Comparison of ENCODE assay signal across 10 mouse cellular contexts in the genomic region with DNA sequence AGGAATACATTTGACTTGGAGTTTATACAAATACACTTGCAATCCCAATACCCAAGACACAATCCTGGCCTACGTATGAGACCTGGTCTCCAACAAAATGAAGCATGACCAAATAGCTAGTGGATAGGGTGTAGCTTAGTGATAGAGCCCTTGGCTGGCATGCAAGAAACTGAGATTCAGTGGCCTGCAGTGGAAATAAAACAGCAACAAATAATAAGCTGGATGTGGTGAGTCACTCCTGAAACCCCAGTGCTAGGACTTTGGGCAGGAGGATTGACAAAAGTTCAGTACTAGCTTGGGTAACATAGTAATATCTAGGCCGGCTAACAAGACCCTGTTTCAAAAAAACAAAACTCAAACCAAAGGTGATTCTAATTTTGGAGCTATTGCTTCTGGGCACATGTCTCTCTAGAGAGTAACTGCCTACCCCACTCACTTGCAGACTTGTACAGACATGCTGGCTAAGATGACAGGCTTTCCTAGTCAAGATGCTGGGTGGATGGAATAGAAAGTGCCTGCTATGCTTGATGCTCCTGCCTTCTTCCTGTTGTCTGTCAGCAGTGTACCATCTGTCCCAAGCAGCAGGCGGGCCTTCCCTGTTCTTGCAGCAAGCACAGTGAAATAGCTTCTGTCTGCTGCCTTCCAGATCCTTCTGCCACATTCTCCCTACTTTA. TPM values are rescaled to one million over a fixed set of nuclear protein-coding genes. Genes with fewer than 3 reads are reported as not detected.
DNase-seq lines count a peak whose midpoint lies in the region; ATAC-seq lines count a peak whose summit lies in the region.
"Had no signal": no experiment of that assay in that cellular context is flagged by ENCODE, and none has a peak within 500 bp of the region (broad histone marks: within the 10 kb centered on the region; RNA-seq: fewer than 3 reads in every experiment).

No protein-coding gene starts in this region.

- H3K27ac ChIP-seq in hindbrain, embryonic 10.5 days = no peak overlapping the region
- H3K27ac ChIP-seq in hindbrain, embryonic 11.5 days (ENCODE audit: low read depth, low read length) = no peak overlapping the region
- no peak overlapping the region; the same call in 1 of the 2 replicates for H3K27ac ChIP-seq in embryonic facial prominence, embryonic 14.5 days (replicated peaks; ENCODE audit: low read depth, low read length)
- H3K27ac ChIP-seq: stomach, embryonic 15.5 days had no signal

- H3K9ac ChIP-seq in hindbrain, embryonic 11.5 days (ENCODE audit: low read depth, low read length) = no peak overlapping the region
- H3K9ac ChIP-seq in embryonic facial prominence, embryonic 14.5 days (ENCODE audit: low read depth, low read length) = no peak overlapping the region
- H3K9ac ChIP-seq: lung, embryonic 14.5 days; stomach, embryonic 15.5 days had no signal

- 80% methylated on average over 3 of the region's 3 CpGs for WGBS in hindbrain, embryonic 10.5 days
- 83% methylated on average over 3 of the region's 3 CpGs for WGBS in hindbrain, embryonic 11.5 days
- WGBS in embryonic facial prominence, embryonic 14.5 days = 24% methylated on average over 3 of the region's 3 CpGs

- no peak overlapping the region for H3K4me3 ChIP-seq in hindbrain, embryonic 10.5 days
- no peak overlapping the region for H3K4me3 ChIP-seq in hindbrain, embryonic 11.5 days (ENCODE audit: low read depth, low read length)
- no peak overlapping the region for H3K4me3 ChIP-seq in embryonic facial prominence, embryonic 14.5 days (ENCODE audit: low read depth, low read length)
- H3K4me3 ChIP-seq: stomach, embryonic 15.5 days had no signal

- no peak for ATAC-seq in hindbrain, embryonic 11.5 days (ENCODE audit: low FRiP score)
- ATAC-seq in embryonic facial prominence, embryonic 14.5 days (ENCODE audit: low read depth) = 0 out of 2 replicates have a peak, but pooled peaks have one; percentile 30
- no peak for ATAC-seq in megakaryocyte progenitor cell, adult 5-6 weeks (replicated peaks; ENCODE audit: poor library complexity)

- no peaks in the 10 kb centered on the region for H3K9me3 ChIP-seq in hindbrain, embryonic 10.5 days
- H3K9me3 ChIP-seq in hindbrain, embryonic 11.5 days (ENCODE audit: control insufficient read depth, low read length) = no peaks in the 10 kb centered on the region
- H3K9me3 ChIP-seq in embryonic facial prominence, embryonic 14.5 days (ENCODE audit: control insufficient read depth, low read length) = no peaks in the 10 kb centered on the region
- H3K9me3 ChIP-seq: stomach, embryonic 15.5 days had no signal

- 0 out of 2 replicates have a peak, but pooled peaks cover 2% of the 10 kb centered on the region for H3K4me1 ChIP-seq in hindbrain, embryonic 10.5 days (replicated peaks)
- no peaks in the 10 kb centered on the region for H3K4me1 ChIP-seq in hindbrain, embryonic 11.5 days (replicated peaks; ENCODE audit: control insufficient read depth, insufficient read depth, low read length)
- H3K4me1 ChIP-seq in embryonic facial prominence, embryonic 14.5 days (ENCODE audit: control insufficient read depth, insufficient read depth, low read length) = peaks cover 6% of the 10 kb centered on the region; the same call in 1 of the 2 replicates
- H3K4me1 ChIP-seq: stomach, embryonic 15.5 days had no signal

- no peaks in the 10 kb centered on the region for H3K27me3 ChIP-seq in hindbrain, embryonic 10.5 days (ENCODE audit: insufficient read depth, poor library complexity, severe bottlenecking)
- no peaks in the 10 kb centered on the region for H3K27me3 ChIP-seq in hindbrain, embryonic 11.5 days (ENCODE audit: control insufficient read depth, insufficient read depth, low read length)
- no peaks in the 10 kb centered on the region for H3K27me3 ChIP-seq in embryonic facial prominence, embryonic 14.5 days (replicated peaks; ENCODE audit: control insufficient read depth, insufficient read depth, low read length)
- H3K27me3 ChIP-seq: stomach, embryonic 15.5 days had no signal

- peak; percentile 3 for DNase-seq in hindbrain, embryonic 10.5 days (ENCODE audit: low spot score)
- no peak for DNase-seq in hindbrain, embryonic 11.5 days (ENCODE audit: low spot score)
- peak; percentile 62 for DNase-seq in embryonic facial prominence, embryonic 14.5 days (ENCODE audit: low spot score)
- DNase-seq in layer of hippocampus, postnatal 36 days = peak; percentile 77 to 83
- DNase-seq in skeletal muscle tissue, adult 2 months (ENCODE audit: low read depth, low spot score) = peak; percentile 27
- no peak for DNase-seq in B cell, adult 2 months
- DNase-seq in adrenal gland, postnatal 4 days (ENCODE audit: low spot score in 2 of 2) = no peak

- no peak overlapping the region for H3K4me2 ChIP-seq in hindbrain, embryonic 11.5 days (replicated peaks; ENCODE audit: low read depth, low read length)
- no peak overlapping the region for H3K4me2 ChIP-seq in embryonic facial prominence, embryonic 14.5 days (ENCODE audit: low read depth, low read length)
- H3K4me2 ChIP-seq: lung, embryonic 14.5 days; stomach, embryonic 15.5 days had no signal

- peaks cover 92% of the 10 kb centered on the region for H3K36me3 ChIP-seq in hindbrain, embryonic 10.5 days
- H3K36me3 ChIP-seq in hindbrain, embryonic 11.5 days (ENCODE audit: control insufficient read depth, insufficient read depth, low read length) = peaks cover 3% of the 10 kb centered on the region; the same call in 1 of the 2 replicates
- H3K36me3 ChIP-seq in embryonic facial prominence, embryonic 14.5 days (ENCODE audit: control insufficient read depth, insufficient read depth, low read length) = peaks cover 47% of the 10 kb centered on the region

RNA-seq across cellular contexts. Expression of a gene that starts 37.1 kb away (rescaled TPM):
- 68.3 and 73.4 TPM in 2 replicates for polyA plus RNA-seq in hindbrain, embryonic 10.5 days (2016; fragmentation: Nextera tagmentation; extraction: Ambion mirVana)
- polyA plus RNA-seq in hindbrain, embryonic 11.5 days (2014; fragmentation: Nextera tagmentation; extraction: Ambion mirVana) = 80.9 and 104 TPM in 2 replicates
- polyA plus RNA-seq in embryonic facial prominence, embryonic 14.5 days (2014; fragmentation: Nextera tagmentation; extraction: Ambion mirVana) = 69.8 and 76.1 TPM in 2 replicates
- 100 to 1,000 TPM in 1 of 2 experiments, 10 to 100 TPM in 1; 94.5 to 101 TPM for total RNA-seq in layer of hippocampus, postnatal 36 days (2021)
- 42.8 and 46.8 TPM in 2 replicates for total RNA-seq in megakaryocyte progenitor cell, adult 5-6 weeks (2015)
- 53.8 and 61.2 TPM in 2 replicates for total RNA-seq in megakaryocyte progenitor cell, adult 5-6 weeks (2017)
- total RNA-seq in adrenal gland, postnatal 4 days (2021) = 10 to 100 TPM; 36.6 to 36.9 TPM

RNA-seq across cellular contexts. Expression of a gene that starts 53.4 kb away (rescaled TPM):
- 485 and 564 TPM in 2 replicates for polyA plus RNA-seq in hindbrain, embryonic 10.5 days (2016; fragmentation: Nextera tagmentation; extraction: Ambion mirVana)
- 639 and 715 TPM in 2 replicates for polyA plus RNA-seq in hindbrain, embryonic 11.5 days (2014; fragmentation: Nextera tagmentation; extraction: Ambion mirVana)
- 561 and 619 TPM in 2 replicates for polyA plus RNA-seq in embryonic facial prominence, embryonic 14.5 days (2014; fragmentation: Nextera tagmentation; extraction: Ambion mirVana)
- 100 to 1,000 TPM; 318 to 371 TPM for total RNA-seq in layer of hippocampus, postnatal 36 days (2021)
- total RNA-seq in megakaryocyte progenitor cell, adult 5-6 weeks (2015) = 515 and 549 TPM in 2 replicates
- 502 and 605 TPM in 2 replicates for total RNA-seq in megakaryocyte progenitor cell, adult 5-6 weeks (2017)
- total RNA-seq in adrenal gland, postnatal 4 days (2021) = 100 to 1,000 TPM; 525 to 551 TPM

Comparison
In these comparisons a context has a peak if more than half of its experiments do, and no peak if none do; other contexts are left out.
1. DNase-seq: peak in hindbrain, embryonic 10.5 days (single experiment), embryonic facial prominence, embryonic 14.5 days (single experiment), layer of hippocampus, postnatal 36 days (2 of 2) and skeletal muscle tissue, adult 2 months (single experiment); none in hindbrain, embryonic 11.5 days (single experiment), B cell, adult 2 months (0 of 2) and adrenal gland, postnatal 4 days (0 of 2).